16 mouse cellular contexts compared by ENCODE assay signal in genomic region chr6:119013168-119014098, GRCm38 (mm10).
DNase-seq lines count a peak whose midpoint lies in the region; ATAC-seq and TF ChIP-seq lines count a peak whose summit lies in the region.
"Had no signal": no experiment of that assay in that cellular context is flagged by ENCODE, and none has a peak within 500 bp of the region (broad histone marks: within the 10 kb centered on the region; RNA-seq: fewer than 3 reads in every experiment).

No protein-coding gene starts in this region.

- no peak overlapping the region for H3K4me3 ChIP-seq in heart, embryonic 13.5 days
- peak overlapping the region; percentile 59 for H3K4me3 ChIP-seq in bone marrow, adult 2 months (replicated peaks; ENCODE audit: control insufficient read depth, low read depth, low read length)
- H3K4me3 ChIP-seq in liver, embryonic 16.5 days (ENCODE audit: low read depth, low read length) = peak overlapping the region; percentile 75
- H3K4me3 ChIP-seq in hindbrain, embryonic 11.5 days (ENCODE audit: low read depth, low read length) = no peak overlapping the region
- H3K4me3 ChIP-seq: neural tube, embryonic 13.5 days had no signal

- no peak overlapping the region for H3K9ac ChIP-seq in heart, embryonic 13.5 days
- H3K9ac ChIP-seq in liver, embryonic 16.5 days (ENCODE audit: low read depth, low read length) = peak overlapping the region; percentile 81
- H3K9ac ChIP-seq in hindbrain, embryonic 11.5 days (ENCODE audit: low read depth, low read length) = no peak overlapping the region
- H3K9ac ChIP-seq: neural tube, embryonic 13.5 days had no signal

- H3K4me2 ChIP-seq in heart, embryonic 13.5 days = peak overlapping the region; percentile 34; the same call in 1 of the 2 replicates
- peak overlapping the region; percentile 66 for H3K4me2 ChIP-seq in liver, embryonic 16.5 days (ENCODE audit: low read depth, low read length)
- no peak overlapping the region for H3K4me2 ChIP-seq in hindbrain, embryonic 11.5 days (replicated peaks; ENCODE audit: low read depth, low read length)
- H3K4me2 ChIP-seq: neural tube, embryonic 13.5 days had no signal

- no peak for DNase-seq in heart, adult 8-10 months (ENCODE audit: low spot score)
- DNase-seq in left cerebral cortex, adult 11 months (ENCODE audit: low spot score) = no peak
- DNase-seq in right cerebral cortex, adult 18-20 months = no peak
- DNase-seq in hindbrain, embryonic 11.5 days (ENCODE audit: low spot score) = no peak
- DNase-seq: adrenal gland, postnatal 25 days; cerebellum, adult 2 months; gastrocnemius, postnatal 14 days; heart, postnatal 4 days had no signal

- WGBS in heart, embryonic 13.5 days = 59% methylated on average over 13 of the region's 13 CpGs
- WGBS in bone marrow, adult 2 months = 27% methylated on average over 13 of the region's 13 CpGs
- 21% methylated on average over 13 of the region's 13 CpGs for WGBS in liver, embryonic 16.5 days (ENCODE audit: insufficient replicate concordance)
- 88% methylated on average over 13 of the region's 13 CpGs for WGBS in hindbrain, embryonic 11.5 days

- H3K27me3 ChIP-seq in heart, embryonic 13.5 days (replicated peaks) = no peaks in the 10 kb centered on the region
- no peaks in the 10 kb centered on the region for H3K27me3 ChIP-seq in liver, embryonic 16.5 days (ENCODE audit: control insufficient read depth, insufficient read depth, low read depth, low read length)
- H3K27me3 ChIP-seq in hindbrain, embryonic 11.5 days (ENCODE audit: control insufficient read depth, insufficient read depth, low read length) = no peaks in the 10 kb centered on the region
- H3K27me3 ChIP-seq: neural tube, embryonic 13.5 days had no signal

- H3K27ac ChIP-seq in heart, embryonic 13.5 days (replicated peaks) = 0 out of 2 replicates have a peak overlapping the region, but pooled peaks have one; percentile 12
- H3K27ac ChIP-seq in bone marrow, adult 2 months (ENCODE audit: control insufficient read depth, insufficient read depth, low read depth, low read length, poor library complexity) = peak overlapping the region; percentile 50; the same call in 1 of the 2 replicates
- H3K27ac ChIP-seq in liver, embryonic 16.5 days (ENCODE audit: low read length) = peak overlapping the region; percentile 97
- no peak overlapping the region for H3K27ac ChIP-seq in hindbrain, embryonic 11.5 days (ENCODE audit: low read depth, low read length)
- H3K27ac ChIP-seq: macrophage; neural tube, embryonic 13.5 days had no signal

- no peak for ATAC-seq in heart, embryonic 13.5 days (ENCODE audit: extremely low read depth, insufficient number of reproducible peaks, low FRiP score, low TSS enrichment)
- peak; percentile 37; the same call in 1 of the 2 replicates for ATAC-seq in granulocyte monocyte progenitor cell, adult 5-6 weeks (replicated peaks; ENCODE audit: poor library complexity, severe bottlenecking)
- peak; percentile 99 for ATAC-seq in liver, embryonic 16.5 days (ENCODE audit: low read depth)
- ATAC-seq in hindbrain, embryonic 11.5 days (ENCODE audit: low FRiP score) = no peak
- ATAC-seq: midbrain, embryonic 16.5 days had no signal

- TF ChIP-seq CTCF in bone marrow, adult 2 months (IDR thresholded peaks at IDR 0.05; ENCODE audit: control insufficient read depth, insufficient read depth, low read length) = no peak

- H3K36me3 ChIP-seq in heart, embryonic 13.5 days = no peaks in the 10 kb centered on the region
- H3K36me3 ChIP-seq in liver, embryonic 16.5 days (ENCODE audit: control insufficient read depth, insufficient read depth) = no peaks in the 10 kb centered on the region
- H3K36me3 ChIP-seq in hindbrain, embryonic 11.5 days (ENCODE audit: control insufficient read depth, insufficient read depth, low read length) = no peaks in the 10 kb centered on the region
- H3K36me3 ChIP-seq: G1E; neural tube, embryonic 13.5 days had no signal

- H3K4me1 ChIP-seq in heart, embryonic 13.5 days = peaks cover 58% of the 10 kb centered on the region
- no peaks in the 10 kb centered on the region for H3K4me1 ChIP-seq in bone marrow, adult 2 months (ENCODE audit: control insufficient read depth, insufficient read depth, low read length)
- peaks cover 31% of the 10 kb centered on the region for H3K4me1 ChIP-seq in liver, embryonic 16.5 days (ENCODE audit: control insufficient read depth, low read depth, low read length)
- no peaks in the 10 kb centered on the region; the same call in 1 of the 2 replicates for H3K4me1 ChIP-seq in hindbrain, embryonic 11.5 days (replicated peaks; ENCODE audit: control insufficient read depth, insufficient read depth, low read length)

- no peak for TF ChIP-seq POLR2A in bone marrow, adult 2 months (IDR thresholded peaks at IDR 0.05; ENCODE audit: borderline replicate concordance, control insufficient read depth, low read depth, low read length)

- H3K9me3 ChIP-seq in heart, embryonic 13.5 days = no peaks in the 10 kb centered on the region
- no peaks in the 10 kb centered on the region for H3K9me3 ChIP-seq in liver, embryonic 16.5 days (replicated peaks; ENCODE audit: control insufficient read depth, low read length)
- H3K9me3 ChIP-seq in hindbrain, embryonic 11.5 days (ENCODE audit: control insufficient read depth, low read length) = no peaks in the 10 kb centered on the region
- H3K9me3 ChIP-seq: neural tube, embryonic 13.5 days had no signal

Comparison
In these comparisons a context has a peak if more than half of its experiments do, and no peak if none do; other contexts are left out.
1. ATAC-seq: peak in granulocyte monocyte progenitor cell, adult 5-6 weeks (single experiment) and liver, embryonic 16.5 days (single experiment); none in heart, embryonic 13.5 days (single experiment) and hindbrain, embryonic 11.5 days (single experiment).
2. H3K4me3 ChIP-seq: peak in bone marrow, adult 2 months (single experiment) and liver, embryonic 16.5 days (single experiment); none in heart, embryonic 13.5 days (single experiment) and hindbrain, embryonic 11.5 days (single experiment).